Mouse (Mus musculus) C2C12 (cell line): Measurements from ENCODE around the gene Slc38a3.

Experiments
- CEBPB ChIP-seq: IDR thresholded peaks from one replicate; pipeline ENCODE4 v1.6.1; 2011; ENCODE audit warnings: low read depth, mild to moderate bottlenecking, control low read depth, moderate library complexity
- CTCF ChIP-seq: IDR thresholded peaks from one replicate; pipeline ENCODE4 v1.5.1; 2011; ENCODE audit not compliant: control insufficient read depth, insufficient read depth, insufficient read length
- FOSL1 ChIP-seq: IDR thresholded peaks from one replicate; pipeline ENCODE4 v1.8.0; 2011; ENCODE audit warnings: mild to moderate bottlenecking, low read length; ENCODE audit not compliant: poor library complexity, insufficient read depth, severe bottlenecking
- MYOD1 ChIP-seq: IDR thresholded peaks from one replicate; pipeline ENCODE4 v1.6.1; 2011; ENCODE audit warnings: low read depth; ENCODE audit not compliant: control insufficient read depth, insufficient read length
- MYOG ChIP-seq: IDR thresholded peaks from one replicate; pipeline ENCODE4 v1.6.1; 2011; ENCODE audit not compliant: control insufficient read depth, insufficient read length; ENCODE audit errors: extremely low read depth
- USF1 ChIP-seq: IDR thresholded peaks from one replicate; pipeline ENCODE4 v1.6.1; 2011; ENCODE audit warnings: low read depth, mild to moderate bottlenecking, control low read depth, moderate library complexity

- TF ChIP-seq CTCF (no peak), USF1 (no peak), CEBPB (no peak), FOSL1 (no peak), MYOD1 (no peak), MYOG (no peak)
Measured at GRCm38 (mm10) chr9:107697811-107698521, 28.6 kb upstream of the Slc38a3 start.
